Mouse (Mus musculus): ENCODE measurements around the gene Irgq.

DNA sequence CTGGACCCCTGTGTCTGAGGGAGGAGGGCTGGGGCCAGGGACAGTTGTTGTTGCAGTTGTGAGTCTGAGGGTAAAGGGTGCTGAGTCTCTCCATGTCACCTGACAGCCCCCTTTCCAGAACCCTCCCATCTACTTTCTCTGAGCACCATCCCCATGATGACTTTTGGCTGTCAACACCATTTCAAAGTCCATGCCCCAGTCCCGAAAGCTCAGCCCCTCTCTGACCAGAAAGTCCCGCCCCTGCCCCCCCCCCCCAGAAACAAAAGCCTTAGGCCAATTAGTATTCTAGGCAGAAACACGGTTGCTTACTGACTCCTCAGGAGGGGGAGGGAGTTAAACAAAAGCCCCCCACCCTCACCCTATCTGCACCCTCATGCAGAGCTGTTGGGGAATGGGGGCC is 43.1 kb upstream of the Irgq start:
- no peak for TF ChIP-seq EP300 (IDR thresholded peaks at IDR 0.05; ENCODE audit: low read depth)
- no peak for TF ChIP-seq CTCF (IDR thresholded peaks at IDR 0.05; ENCODE audit: low read depth)

Measured in liver, embryonic 14.5 days (tissue).